Mouse (Mus musculus) spleen, adult 2 months (tissue): ENCODE data around the gene Sorbs2.

Source experiments
- CTCF ChIP-seq: fragments of 200-500 bp; IDR thresholded peaks from 2 replicates; pipeline ENCODE4 v1.5.1; 2011; ENCODE audit warnings: mild to moderate bottlenecking, inconsistent platforms; ENCODE audit not compliant: insufficient read depth, insufficient read length, insufficient replicate concordance; ENCODE audit errors: extremely low read depth
- POLR2A ChIP-seq: fragments of 200-500 bp; IDR thresholded peaks from 2 replicates; pipeline ENCODE4 v1.6.1; 2011; ENCODE audit warnings: low read depth, low read length, inconsistent platforms

DNA sequence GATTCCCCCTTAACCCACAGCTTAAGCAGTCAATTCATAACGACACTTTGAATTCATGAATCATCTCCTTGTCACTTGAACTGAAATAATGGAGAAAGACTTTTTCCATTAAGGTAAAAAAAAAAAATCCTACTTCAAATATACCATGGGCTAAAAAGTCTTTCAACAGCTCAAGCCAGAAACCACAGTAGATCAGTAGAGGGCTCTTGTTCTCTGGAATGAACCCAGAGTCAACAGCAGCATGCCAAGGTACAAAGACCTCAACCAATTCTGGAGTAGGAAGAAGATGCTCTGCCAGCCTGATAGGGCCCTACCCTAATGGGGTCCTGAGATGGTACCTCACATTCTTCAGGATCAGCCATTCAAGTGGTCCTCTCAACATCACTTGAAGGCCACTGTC lies 88.4 kb downstream of the Sorbs2 start:
- no peak for TF ChIP-seq CTCF
- TF ChIP-seq POLR2A, result no peak
